15 mouse cellular contexts compared by ENCODE assay signal in the genomic region with DNA sequence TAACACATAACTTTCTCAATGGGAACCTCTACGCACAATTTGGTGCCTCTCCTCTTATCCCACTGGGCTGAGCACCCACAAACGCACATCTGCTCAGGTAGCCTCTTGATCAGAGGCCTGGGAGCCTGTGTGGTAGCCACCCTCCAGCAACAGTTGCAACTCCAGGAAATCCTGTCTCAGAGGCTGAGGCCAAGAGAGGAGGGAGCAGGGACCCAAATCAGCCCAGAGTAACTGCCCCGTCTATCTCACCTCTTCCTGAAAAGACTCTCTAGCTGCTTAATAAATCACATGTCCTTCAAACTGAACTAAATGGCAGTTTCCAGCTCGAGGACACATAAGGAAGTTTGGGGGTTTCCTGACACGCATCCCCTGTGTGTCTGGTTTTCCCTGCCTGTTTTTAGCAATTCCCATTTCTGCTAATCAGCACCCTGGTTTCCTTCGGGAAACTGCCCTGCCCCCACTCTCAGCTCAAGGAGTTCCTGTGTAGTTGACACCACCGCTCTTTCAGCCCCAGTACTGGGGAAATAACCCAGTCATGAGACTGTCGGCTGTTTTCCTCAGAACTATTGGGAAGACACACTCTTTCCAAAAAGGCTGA. TPM values are rescaled to one million over a fixed set of nuclear protein-coding genes. Genes with fewer than 3 reads are reported as not detected.
DNase-seq lines count a peak whose midpoint lies in the region; ATAC-seq lines count a peak whose summit lies in the region.
"Had no signal": no experiment of that assay in that cellular context is flagged by ENCODE, and none has a peak within 500 bp of the region (broad histone marks: within the 10 kb centered on the region; RNA-seq: fewer than 3 reads in every experiment).

No protein-coding gene starts in this region.

- no peak overlapping the region for H3K27ac ChIP-seq in embryonic facial prominence, embryonic 14.5 days (replicated peaks; ENCODE audit: low read depth, low read length)
- no peak overlapping the region for H3K27ac ChIP-seq in embryonic facial prominence, embryonic 10.5 days (replicated peaks)
- H3K27ac ChIP-seq in lung, embryonic 15.5 days, result 0 out of 2 replicates have a peak overlapping the region, but pooled peaks have one; percentile 14
- peak overlapping the region; percentile 34; the same call in 1 of the 2 replicates for H3K27ac ChIP-seq in kidney, embryonic 16.5 days (ENCODE audit: low read length)
- no peak overlapping the region for H3K27ac ChIP-seq in liver, embryonic 16.5 days (ENCODE audit: low read length)
- H3K27ac ChIP-seq in midbrain, embryonic 10.5 days (replicated peaks), result no peak overlapping the region
- H3K27ac ChIP-seq: hindbrain, embryonic 13.5 days; layer of hippocampus, adult 2 months had no signal

- no peak overlapping the region for H3K4me2 ChIP-seq in embryonic facial prominence, embryonic 14.5 days (ENCODE audit: low read depth, low read length)
- H3K4me2 ChIP-seq in lung, embryonic 15.5 days, result no peak overlapping the region
- H3K4me2 ChIP-seq in kidney, embryonic 16.5 days (replicated peaks; ENCODE audit: low read depth, low read length), result no peak overlapping the region
- no peak overlapping the region for H3K4me2 ChIP-seq in liver, embryonic 16.5 days (ENCODE audit: low read depth, low read length)
- H3K4me2 ChIP-seq: hindbrain, embryonic 13.5 days had no signal

- 0 out of 2 replicates have a peak, but pooled peaks cover 7% of the 10 kb centered on the region for H3K4me1 ChIP-seq in embryonic facial prominence, embryonic 14.5 days (ENCODE audit: control insufficient read depth, insufficient read depth, low read length)
- H3K4me1 ChIP-seq in embryonic facial prominence, embryonic 10.5 days, result peaks cover 26% of the 10 kb centered on the region
- 0 out of 2 replicates have a peak, but pooled peaks cover 6% of the 10 kb centered on the region for H3K4me1 ChIP-seq in lung, embryonic 15.5 days
- H3K4me1 ChIP-seq in kidney, embryonic 16.5 days (ENCODE audit: insufficient read depth, low read length), result peaks cover 5% of the 10 kb centered on the region
- H3K4me1 ChIP-seq in liver, embryonic 16.5 days (ENCODE audit: control insufficient read depth, low read depth, low read length), result peaks cover 5% of the 10 kb centered on the region
- H3K4me1 ChIP-seq in midbrain, embryonic 10.5 days, result peaks cover 16% of the 10 kb centered on the region
- H3K4me1 ChIP-seq: hindbrain, embryonic 13.5 days had no signal

- 65% methylated on average over 8 of the region's 8 CpGs for WGBS in embryonic facial prominence, embryonic 14.5 days
- WGBS in embryonic facial prominence, embryonic 10.5 days, result 69% methylated on average over 8 of the region's 8 CpGs
- 50% methylated on average over 8 of the region's 8 CpGs for WGBS in lung, embryonic 15.5 days
- 48% methylated on average over 8 of the region's 8 CpGs for WGBS in kidney, embryonic 16.5 days
- 22% methylated on average over 8 of the region's 8 CpGs for WGBS in liver, embryonic 16.5 days (ENCODE audit: insufficient replicate concordance)
- WGBS in midbrain, embryonic 10.5 days, result 81% methylated on average over 8 of the region's 8 CpGs

- H3K4me3 ChIP-seq in embryonic facial prominence, embryonic 14.5 days (ENCODE audit: low read depth, low read length), result no peak overlapping the region
- no peak overlapping the region for H3K4me3 ChIP-seq in embryonic facial prominence, embryonic 10.5 days
- no peak overlapping the region for H3K4me3 ChIP-seq in lung, embryonic 15.5 days
- H3K4me3 ChIP-seq in kidney, embryonic 16.5 days (ENCODE audit: low read length), result no peak overlapping the region
- no peak overlapping the region for H3K4me3 ChIP-seq in liver, embryonic 16.5 days (ENCODE audit: low read depth, low read length)
- H3K4me3 ChIP-seq in midbrain, embryonic 10.5 days, result no peak overlapping the region
- H3K4me3 ChIP-seq: hindbrain, embryonic 13.5 days; layer of hippocampus, adult 2 months had no signal

- DNase-seq in embryonic facial prominence, embryonic 14.5 days (ENCODE audit: low spot score), result peak; percentile 8
- no peak for DNase-seq in embryonic facial prominence, embryonic 10.5 days (ENCODE audit: low spot score)
- DNase-seq in lung, postnatal 14 days, result no peak
- DNase-seq in ovary, adult 18-20 months (ENCODE audit: low spot score), result no peak
- no peak for DNase-seq in midbrain, embryonic 10.5 days (ENCODE audit: low spot score)
- DNase-seq: B cell, adult 2 months; embryo, embryonic 11 days; lung, postnatal 10 days; right cerebral cortex, postnatal 14 days had no signal

- H3K9ac ChIP-seq in embryonic facial prominence, embryonic 14.5 days (ENCODE audit: low read depth, low read length), result no peak overlapping the region
- no peak overlapping the region for H3K9ac ChIP-seq in lung, embryonic 15.5 days
- H3K9ac ChIP-seq in kidney, embryonic 16.5 days (replicated peaks; ENCODE audit: low read length), result no peak overlapping the region
- no peak overlapping the region for H3K9ac ChIP-seq in liver, embryonic 16.5 days (ENCODE audit: low read depth, low read length)
- H3K9ac ChIP-seq: hindbrain, embryonic 13.5 days had no signal

- no peaks in the 10 kb centered on the region for H3K9me3 ChIP-seq in embryonic facial prominence, embryonic 14.5 days (ENCODE audit: control insufficient read depth, low read length)
- H3K9me3 ChIP-seq in embryonic facial prominence, embryonic 10.5 days, result no peaks in the 10 kb centered on the region
- H3K9me3 ChIP-seq in lung, embryonic 15.5 days, result no peaks in the 10 kb centered on the region
- H3K9me3 ChIP-seq in kidney, embryonic 16.5 days (ENCODE audit: low read length), result no peaks in the 10 kb centered on the region
- no peaks in the 10 kb centered on the region for H3K9me3 ChIP-seq in liver, embryonic 16.5 days (replicated peaks; ENCODE audit: control insufficient read depth, low read length)
- H3K9me3 ChIP-seq in midbrain, embryonic 10.5 days (replicated peaks), result no peaks in the 10 kb centered on the region
- H3K9me3 ChIP-seq: hindbrain, embryonic 13.5 days had no signal

- H3K27me3 ChIP-seq in embryonic facial prominence, embryonic 14.5 days (replicated peaks; ENCODE audit: control insufficient read depth, insufficient read depth, low read length), result no peaks in the 10 kb centered on the region
- no peaks in the 10 kb centered on the region for H3K27me3 ChIP-seq in embryonic facial prominence, embryonic 10.5 days (replicated peaks; ENCODE audit: low read depth, poor library complexity, severe bottlenecking)
- no peaks in the 10 kb centered on the region for H3K27me3 ChIP-seq in lung, embryonic 15.5 days
- H3K27me3 ChIP-seq in kidney, embryonic 16.5 days (ENCODE audit: insufficient read depth, low read length), result no peaks in the 10 kb centered on the region
- H3K27me3 ChIP-seq in liver, embryonic 16.5 days (ENCODE audit: control insufficient read depth, insufficient read depth, low read depth, low read length), result no peaks in the 10 kb centered on the region
- no peaks in the 10 kb centered on the region for H3K27me3 ChIP-seq in midbrain, embryonic 10.5 days (ENCODE audit: low read depth, poor library complexity, severe bottlenecking)
- H3K27me3 ChIP-seq: hindbrain, embryonic 13.5 days had no signal

- H3K36me3 ChIP-seq in embryonic facial prominence, embryonic 14.5 days (ENCODE audit: control insufficient read depth, insufficient read depth, low read length), result no peaks in the 10 kb centered on the region
- H3K36me3 ChIP-seq in embryonic facial prominence, embryonic 10.5 days (replicated peaks), result no peaks in the 10 kb centered on the region
- no peaks in the 10 kb centered on the region for H3K36me3 ChIP-seq in lung, embryonic 15.5 days
- no peaks in the 10 kb centered on the region for H3K36me3 ChIP-seq in kidney, embryonic 16.5 days (ENCODE audit: insufficient read depth, low read length)
- H3K36me3 ChIP-seq in liver, embryonic 16.5 days (ENCODE audit: control insufficient read depth, insufficient read depth), result no peaks in the 10 kb centered on the region
- no peaks in the 10 kb centered on the region for H3K36me3 ChIP-seq in midbrain, embryonic 10.5 days
- H3K36me3 ChIP-seq: hindbrain, embryonic 13.5 days had no signal

- no peak for ATAC-seq in embryonic facial prominence, embryonic 14.5 days (ENCODE audit: low read depth)
- no peak for ATAC-seq in lung, embryonic 15.5 days (ENCODE audit: borderline replicate concordance, extremely low read depth, low FRiP score, low TSS enrichment)
- peak; percentile 46; the same call in 1 of the 2 replicates for ATAC-seq in kidney, embryonic 16.5 days (ENCODE audit: low FRiP score, low TSS enrichment)
- ATAC-seq in liver, embryonic 16.5 days (ENCODE audit: low read depth), result peak; percentile 43
- ATAC-seq: activated CD4-positive, CD25-positive, alpha-beta regulatory T cell, adult 4 months had no signal

RNA-seq across cellular contexts. Expression of gene Fchsd2, which starts 18.4 kb away (rescaled TPM):
- polyA plus RNA-seq in embryonic facial prominence, embryonic 14.5 days (2014; fragmentation: Nextera tagmentation; extraction: Ambion mirVana), result 20.7 and 23.9 TPM in 2 replicates
- polyA plus RNA-seq in embryonic facial prominence, embryonic 10.5 days (2016; fragmentation: Nextera tagmentation; extraction: Ambion mirVana), result 18.7 and 20.9 TPM in 2 replicates
- polyA plus RNA-seq in lung, embryonic 15.5 days (2015; fragmentation: Nextera tagmentation; extraction: Ambion mirVana), result 20.0 and 22.5 TPM in 2 replicates
- 24.6 and 28.5 TPM in 2 replicates for polyA plus RNA-seq in kidney, embryonic 16.5 days (2015; fragmentation: Nextera tagmentation; extraction: Ambion mirVana)
- 4.9 and 5.9 TPM in 2 replicates for polyA plus RNA-seq in liver, embryonic 16.5 days (2015; fragmentation: Nextera tagmentation; extraction: Ambion mirVana)
- 19.0 and 21.2 TPM in 2 replicates for polyA plus RNA-seq in midbrain, embryonic 10.5 days (2016; fragmentation: Nextera tagmentation; extraction: Ambion mirVana)

Comparison
In these comparisons a context has a peak if more than half of its experiments do, and no peak if none do; other contexts are left out.
1. ATAC-seq: peak in kidney, embryonic 16.5 days (single experiment) and liver, embryonic 16.5 days (single experiment); none in embryonic facial prominence, embryonic 14.5 days (single experiment) and lung, embryonic 15.5 days (single experiment).
2. H3K27ac ChIP-seq: peak in lung, embryonic 15.5 days (single experiment) and kidney, embryonic 16.5 days (single experiment); none in embryonic facial prominence, embryonic 14.5 days (single experiment), embryonic facial prominence, embryonic 10.5 days (single experiment), liver, embryonic 16.5 days (single experiment) and midbrain, embryonic 10.5 days (single experiment).